Mouse (Mus musculus) lung, adult 2 months (tissue): ENCODE data around the gene Ddx42.

Source experiments
- CTCF ChIP-seq: fragments of 200-500 bp; IDR thresholded peaks from 2 replicates; pipeline ENCODE4 v1.5.1; 2011; ENCODE audit warnings: mild to moderate bottlenecking, low read length, control low read depth; ENCODE audit not compliant: insufficient read depth
- POLR2A ChIP-seq: fragments of 200-500 bp; IDR thresholded peaks from 2 replicates; pipeline ENCODE4 v1.6.1; 2011; ENCODE audit warnings: low read depth, mild to moderate bottlenecking, control low read depth, low read length, borderline replicate concordance; ENCODE audit errors: extremely low read depth

DNA sequence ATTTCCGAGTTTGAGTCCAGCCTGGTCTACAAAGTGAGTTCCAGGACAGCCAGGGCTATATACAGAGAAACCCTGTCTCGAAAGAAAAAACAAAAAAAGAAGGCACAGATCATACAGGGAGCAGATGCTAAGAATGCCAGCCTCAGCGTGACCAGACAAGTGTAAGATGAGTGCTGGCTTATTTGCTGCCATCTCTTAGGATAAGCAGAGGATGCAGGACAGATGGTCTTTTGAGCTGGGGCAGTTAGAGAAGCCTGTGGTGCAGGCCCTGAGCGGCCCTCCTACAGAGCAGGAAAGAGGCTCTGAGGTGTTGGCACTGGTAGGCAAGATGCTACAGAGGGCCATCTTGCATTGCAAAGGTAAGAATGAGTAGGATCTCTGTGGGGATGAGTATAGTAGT, 66.6 kb downstream of the Ddx42 start:
- TF ChIP-seq CTCF = no peak
- no peak for TF ChIP-seq POLR2A
